Mouse (Mus musculus) spleen, adult 12 weeks (tissue): ENCODE results near the gene Zfp961.
"Not testable (repeated sequence)": the region's sequence is repeated elsewhere in the genome, so short reads cannot be mapped to it uniquely, and the experiment has no call there.

Experiments used
- DNase-seq: peaks from one replicate; pipeline ENCODE4 v3.0.0; 2022; ENCODE audit warnings: low spot score

The Zfp961 gene

GRCm38 (mm10) chr8:71961796-71962195 lies 11.0 kb downstream of the Zfp961 start:
- no peak for DNase-seq

GRCm38 (mm10) chr8:71964051-71964450 lies 13.2 kb downstream of the Zfp961 start:
- DNase-seq = no peak

GRCm38 (mm10) chr8:71965166-71965565 lies 14.3 kb downstream of the Zfp961 start:
- no peak for DNase-seq

- no peak for DNase-seq
These were observed 15.6 kb downstream of the Zfp961 start for GRCm38 (mm10) chr8:71966411-71966810.

- no peak for DNase-seq
These were observed 16.4 kb downstream of the Zfp961 start for GRCm38 (mm10) chr8:71967261-71967660.

GRCm38 (mm10) chr8:71968100-71968499 lies 17.3 kb downstream of the Zfp961 start:
- no peak for DNase-seq

- DNase-seq = no peak
These were observed 17.8 kb downstream of the Zfp961 start for GRCm38 (mm10) chr8:71968636-71969035.

- no peak for DNase-seq
These were observed 21.1 kb downstream of the Zfp961 start for GRCm38 (mm10) chr8:71971945-71972344.

GRCm38 (mm10) chr8:71974211-71974610 lies 23.4 kb downstream of the Zfp961 start:
- DNase-seq = no peak

GRCm38 (mm10) chr8:71981032-71981431 lies 30.2 kb downstream of the Zfp961 start:
- DNase-seq = no peak

GRCm38 (mm10) chr8:71981456-71981855 lies 30.6 kb downstream of the Zfp961 start:
- DNase-seq = no peak

- DNase-seq = no peak
These were observed 33.8 kb downstream of the Zfp961 start for GRCm38 (mm10) chr8:71984601-71985000.

GRCm38 (mm10) chr8:71988110-71988866 lies 37.5 kb downstream of the Zfp961 start:
- peak; percentile 10 for DNase-seq

GRCm38 (mm10) chr8:71988867-71989599 lies 38.2 kb downstream of the Zfp961 start:
- DNase-seq = no peak

- DNase-seq = no peak
These were observed 48.6 kb downstream of the Zfp961 start for GRCm38 (mm10) chr8:71999434-71999833.

- DNase-seq = no peak
These were observed 49.4 kb downstream of the Zfp961 start for GRCm38 (mm10) chr8:72000223-72000622.

GRCm38 (mm10) chr8:72002942-72003341 lies 52.1 kb downstream of the Zfp961 start:
- DNase-seq = no peak

- no peak for DNase-seq
These were observed 55.1 kb downstream of the Zfp961 start for GRCm38 (mm10) chr8:72005912-72006311.

GRCm38 (mm10) chr8:72006763-72007162 lies 55.9 kb downstream of the Zfp961 start:
- DNase-seq = no peak

GRCm38 (mm10) chr8:72008134-72008641 lies 57.4 kb downstream of the Zfp961 start:
- no peak for DNase-seq

- no peak for DNase-seq
These were observed 58.6 kb downstream of the Zfp961 start, which contains the start of gene Cyp4f18 for GRCm38 (mm10) chr8:72009473-72009872. Cyp4f18 (minus strand) TSS chr8:72009626.

GRCm38 (mm10) chr8:72013506-72014228 lies 62.8 kb downstream of the Zfp961 start:
- DNase-seq = not testable (repeated sequence)
